Mouse (Mus musculus) neural tube, embryonic 12.5 days (tissue): ENCODE results near the gene Tmem132b. TPM values are rescaled to one million over a fixed set of nuclear protein-coding genes. Genes with fewer than 3 reads are reported as not detected.

Experiments
- ATAC-seq: fragments of 200-750 bp; cut with Nextera tagmentation; 2 replicates; pipeline ENCODE4 v1.8.0; 2017; ENCODE audit warnings: low read depth, mild to moderate bottlenecking, moderate TSS enrichment, moderate library complexity; ENCODE audit not compliant: low FRiP score
- H3K27ac ChIP-seq: fragments of 300-500 bp; sonication (generic); 2 replicates; pipeline ENCODE4 v1.5.1; 2016
- H3K27me3 ChIP-seq: fragments of 300-500 bp; sonication (generic); replicated peaks from 2 replicates; pipeline ENCODE4 v1.6.1; 2016; ENCODE audit warnings: mild to moderate bottlenecking
- H3K36me3 ChIP-seq: fragments of 300-500 bp; sonication (generic); 2 replicates; pipeline ENCODE4 v1.6.1; 2016; ENCODE audit warnings: mild to moderate bottlenecking
- H3K4me1 ChIP-seq: fragments of 300-500 bp; sonication (generic); 2 replicates; pipeline ENCODE4 v1.6.1; 2016
- H3K4me2 ChIP-seq: fragments of 300-500 bp; sonication (generic); replicated peaks from 2 replicates; pipeline ENCODE4 v1.6.1; 2016; ENCODE audit warnings: mild to moderate bottlenecking
- H3K4me3 ChIP-seq: fragments of 300-500 bp; sonication (generic); 2 replicates; pipeline ENCODE4 v1.5.1; 2016
- H3K9ac ChIP-seq: fragments of 300-500 bp; sonication (generic); 2 replicates; pipeline ENCODE4 v1.6.1; 2016; ENCODE audit warnings: mild to moderate bottlenecking
- H3K9me3 ChIP-seq: fragments of 300-500 bp; sonication (generic); 2 replicates; pipeline ENCODE4 v1.6.1; 2016; ENCODE audit warnings: mild to moderate bottlenecking
- WGBS: fragments of 180-500 bp; shearing (Covaris S2); methylation state at CpG from one replicate; pipeline ENCODE4 v1.1.7; 2016; 5-methylcytosine and 5-hydroxymethylcytosine counted together
- polyA plus RNA-seq: library from polyadenylated mRNA; unstranded; fragments of >200 nt; fragmentation: Nextera tagmentation; extraction: Ambion mirVana; gene quantifications from 2 replicates; pipeline ENCODE4 v1.2.1, GENCODE M21; 2016

Gene Tmem132b
- polyA plus RNA-seq, 1 experiment from 2014 or later, result 3.1 TPM

GRCm38 (mm10) chr5:125807861-125808260 lies 276.3 kb downstream of the Tmem132b start:
- no peaks in the 10 kb centered on the region for H3K27me3 ChIP-seq
- H3K4me3 ChIP-seq, result no peak overlapping the region
- no peak overlapping the region for H3K4me2 ChIP-seq
- H3K9ac ChIP-seq, result no peak overlapping the region
- no peaks in the 10 kb centered on the region for H3K36me3 ChIP-seq
- no peaks in the 10 kb centered on the region for H3K9me3 ChIP-seq
- 87% methylated on average over 5 of the region's 5 CpGs for WGBS
- no peak for ATAC-seq
- no peak overlapping the region for H3K27ac ChIP-seq
- no peaks in the 10 kb centered on the region for H3K4me1 ChIP-seq

- no peaks in the 10 kb centered on the region for H3K36me3 ChIP-seq
- H3K27me3 ChIP-seq, result no peaks in the 10 kb centered on the region
- no peak overlapping the region for H3K4me2 ChIP-seq
- no peak overlapping the region for H3K9ac ChIP-seq
- 90% methylated on average over 3 of the region's 3 CpGs for WGBS
- H3K4me3 ChIP-seq, result no peak overlapping the region
- no peaks in the 10 kb centered on the region for H3K9me3 ChIP-seq
- H3K27ac ChIP-seq, result no peak overlapping the region
- no peaks in the 10 kb centered on the region for H3K4me1 ChIP-seq
- ATAC-seq, result no peak
Observed at GRCm38 (mm10) chr5:125829342-125829741, 297.8 kb downstream of the Tmem132b start.

DNA sequence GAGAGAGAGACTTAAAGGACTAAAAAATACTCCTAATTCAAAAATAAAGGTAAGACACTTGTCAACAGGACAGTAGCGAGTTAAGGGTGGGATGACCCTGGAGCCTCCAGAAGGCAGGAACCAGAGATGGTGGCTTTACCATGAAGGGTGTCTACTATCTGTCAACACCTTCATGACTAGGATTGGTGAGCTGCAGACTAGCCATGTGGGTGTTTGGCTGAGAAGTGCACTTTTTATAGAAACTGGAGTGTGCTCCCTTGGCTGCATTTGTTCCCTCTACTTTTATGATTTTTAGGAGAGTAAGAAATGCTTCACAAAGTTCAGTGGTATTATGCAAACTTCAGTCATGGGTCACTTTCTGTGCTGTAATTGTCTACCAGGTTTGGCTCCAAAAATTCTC lies 304.3 kb downstream of the Tmem132b start:
- WGBS, result 85% methylated on average over 1 of the region's 1 CpGs
- Histone ChIP-seq H3K4me3 (no peak overlapping the region), H3K4me2 (no peak overlapping the region), H3K4me1 (no peaks in the 10 kb centered on the region), H3K9ac (no peak overlapping the region), H3K27me3 (no peaks in the 10 kb centered on the region), H3K36me3 (no peaks in the 10 kb centered on the region), H3K9me3 (no peaks in the 10 kb centered on the region), H3K27ac (no peak overlapping the region)
- no peak for ATAC-seq

DNA sequence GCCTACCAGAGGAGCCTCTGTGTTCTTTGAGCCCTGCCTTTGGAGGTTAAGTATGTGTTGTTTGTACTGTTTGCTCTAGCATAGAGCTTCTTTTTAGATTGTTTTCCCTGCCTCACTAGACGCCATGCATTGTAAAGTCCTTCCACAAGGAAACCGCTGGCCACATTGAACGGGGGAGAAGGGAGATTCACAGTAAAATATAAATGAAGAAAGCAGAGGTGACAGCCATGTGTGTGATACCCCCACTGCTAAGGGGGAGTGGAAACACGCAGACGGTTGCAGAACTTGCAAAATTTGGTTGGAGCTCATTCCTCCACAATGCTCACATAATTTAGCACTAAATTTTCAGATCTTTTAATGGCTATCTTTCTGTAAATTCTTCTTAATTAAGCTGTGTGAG lies 305.2 kb downstream of the Tmem132b start:
- Histone ChIP-seq H3K27ac (no peak overlapping the region), H3K4me1 (no peaks in the 10 kb centered on the region), H3K27me3 (no peaks in the 10 kb centered on the region), H3K4me2 (no peak overlapping the region), H3K9ac (no peak overlapping the region), H3K9me3 (no peaks in the 10 kb centered on the region), H3K4me3 (no peak overlapping the region), H3K36me3 (no peaks in the 10 kb centered on the region)
- no peak for ATAC-seq
- 81% methylated on average over 5 of the region's 5 CpGs for WGBS

Other genes starting within 250 kb of the Tmem132b start
- 26.6 and 28.2 TPM in 2 replicates for gene Scarb1, start 190.7 kb upstream of the Tmem132b start, polyA plus RNA-seq
- 0.92 and 1.1 TPM in 2 replicates for gene Gm10382, start 142.5 kb upstream of the Tmem132b start, polyA plus RNA-seq
- gene Ubc, start 141.6 kb upstream of the Tmem132b start, polyA plus RNA-seq, result 1,083 and 1,154 TPM in 2 replicates
- 15.0 and 15.6 TPM in 2 replicates for gene Dhx37, start 97.7 kb upstream of the Tmem132b start, polyA plus RNA-seq
- 37.0 and 39.2 TPM in 2 replicates for gene Bri3bp, start 90.2 kb upstream of the Tmem132b start, polyA plus RNA-seq
- gene Aacs, start 56.0 kb upstream of the Tmem132b start, polyA plus RNA-seq, result 63.1 and 67.5 TPM in 2 replicates